34 mouse cellular contexts compared by ENCODE assay signal in genomic region chr5:116049821-116050220, GRCm38 (mm10). TPM values are rescaled to one million over a fixed set of nuclear protein-coding genes. Genes with fewer than 3 reads are reported as not detected.
DNase-seq lines count a peak whose midpoint lies in the region.
"Had no signal": no experiment of that assay in that cellular context is flagged by ENCODE, and none has a peak within 500 bp of the region (broad histone marks: within the 10 kb centered on the region; RNA-seq: fewer than 3 reads in every experiment).

No protein-coding gene starts in this region.

- H3K27ac ChIP-seq in brown adipose tissue, adult 24 weeks (replicated peaks; ENCODE audit: low read depth, low read length), result peak overlapping the region; percentile 39
- H3K27ac ChIP-seq: embryonic facial prominence, embryonic 10.5 days; embryonic facial prominence, embryonic 13.5 days; forebrain, embryonic 12.5 days; forebrain, embryonic 15.5 days; heart, embryonic 10.5 days; heart, embryonic 13.5 days; hindbrain, embryonic 14.5 days; hindbrain, postnatal 0 days had no signal

- peak; percentile 58 for DNase-seq in adrenal gland, postnatal 10 days
- DNase-seq in adrenal gland, adult 8-10 months, result no peak
- peak; percentile 90 for DNase-seq in adipocyte (ENCODE audit: low spot score)
- peak; percentile 50 for DNase-seq in adrenal gland, postnatal 14 days
- DNase-seq in frontal cortex, postnatal 14 days (ENCODE audit: low spot score in 2 of 2), result no peak
- DNase-seq: cerebellum, adult 2 months; cerebellum, adult 9-11 months; cerebellum, postnatal 36 days; embryo, embryonic 11 days; gastrocnemius, postnatal 25 days; heart, adult 18-20 months; heart, postnatal 14 days; heart, postnatal 4 days; kidney, adult 18-20 months; kidney, adult 9 months had no signal

- H3K4me1 ChIP-seq in brown adipose tissue, adult 24 weeks (ENCODE audit: control insufficient read depth, insufficient read depth, insufficient read length, low read length), result no peaks in the 10 kb centered on the region; the same call in 1 of the 2 replicates
- H3K4me1 ChIP-seq: embryonic facial prominence, embryonic 10.5 days; embryonic facial prominence, embryonic 13.5 days; forebrain, embryonic 12.5 days; forebrain, embryonic 15.5 days; heart, embryonic 10.5 days; heart, embryonic 13.5 days had no signal

- no peak overlapping the region for H3K4me3 ChIP-seq in brown adipose tissue, adult 24 weeks (ENCODE audit: insufficient read depth, low read depth, low read length)
- H3K4me3 ChIP-seq: embryonic facial prominence, embryonic 10.5 days; embryonic facial prominence, embryonic 13.5 days; erythroblast, embryonic 14.5 days; forebrain, embryonic 12.5 days; forebrain, embryonic 15.5 days; heart, embryonic 10.5 days; heart, embryonic 13.5 days had no signal

RNA-seq across cellular contexts. Expression of gene Prkab1, which starts 25.5 kb away (rescaled TPM):
- total RNA-seq in adrenal gland, postnatal 10 days (2021), result 10 to 100 TPM; 57.5 to 58.1 TPM
- total RNA-seq in adrenal gland, adult 8-10 months (2022), result 100 to 1,000 TPM in 1 of 4 experiments, 10 to 100 TPM in 3; 56.6 to 107 (median 62.1) TPM
- total RNA-seq in adrenal gland, postnatal 14 days (2021), result 62.5 and 64.4 TPM in 2 replicates
- polyA plus RNA-seq in brown adipose tissue, adult 24 weeks (2012; ENCODE audit: insufficient read depth, insufficient read length, missing spikeins), result 47.7 and 48.9 TPM in 2 replicates

RNA-seq across cellular contexts. Expression of gene Tmem233, which starts 33.2 kb away (rescaled TPM):
- 1 to 10 TPM in 1 of 2 experiments, under 1 TPM in 1; 0.60 to 2.8 TPM for total RNA-seq in adrenal gland, postnatal 10 days (2021)
- total RNA-seq in adrenal gland, adult 8-10 months (2022), result not detected
- total RNA-seq in adrenal gland, postnatal 14 days (2021), result 0.15 TPM in 1 of 2 replicates, not detected in the other
- 1.4 and 3.3 TPM in 2 replicates for polyA plus RNA-seq in brown adipose tissue, adult 24 weeks (2012; ENCODE audit: insufficient read depth, insufficient read length, missing spikeins)
- total RNA-seq: heart, adult 18-20 months; heart, postnatal 14 days; heart, postnatal 4 days; hindbrain, postnatal 0 days had no signal
- polyA plus RNA-seq: brain, embryonic 14.5 days; C2C12; CD4-positive, CD25-positive, alpha-beta regulatory T cell, adult 4 months; cerebellum, adult 2 months; cortical plate, adult 2 months; embryonic facial prominence, embryonic 10.5 days; embryonic facial prominence, embryonic 13.5 days; erythroblast, embryonic 14.5 days; forebrain, embryonic 12.5 days; forebrain, embryonic 15.5 days; gonadal fat pad, adult 2 months; heart, embryonic 10.5 days; heart, embryonic 16.5 days; hindbrain, embryonic 11.5 days; hindbrain, embryonic 14.5 days; hindbrain, postnatal 0 days; inflammation-experienced regulatory T-cells, adult 6 months; intestine, embryonic 16.5 days had no signal

Comparison
In these comparisons a context has a peak if more than half of its experiments do, and no peak if none do; other contexts are left out.
1. DNase-seq: peak in adrenal gland, postnatal 10 days (single experiment), adipocyte (single experiment) and adrenal gland, postnatal 14 days (single experiment); none in adrenal gland, adult 8-10 months (single experiment) and frontal cortex, postnatal 14 days (0 of 2).